Mouse (Mus musculus) urinary bladder, postnatal 36 days (tissue): ENCODE measurements around the gene Tapt1.
A peak's percentile ranks its signal among the peaks of the same experiment; 100 is the strongest.

ENCODE experiments used
- DNase-seq, 2 experiments: peaks; one replicate each; pipeline ENCODE4 v3.0.0; 2022; ENCODE audit warnings: low spot score in 2 of 2, mixed read lengths in 1 of 2

Tapt1 gene

DNA sequence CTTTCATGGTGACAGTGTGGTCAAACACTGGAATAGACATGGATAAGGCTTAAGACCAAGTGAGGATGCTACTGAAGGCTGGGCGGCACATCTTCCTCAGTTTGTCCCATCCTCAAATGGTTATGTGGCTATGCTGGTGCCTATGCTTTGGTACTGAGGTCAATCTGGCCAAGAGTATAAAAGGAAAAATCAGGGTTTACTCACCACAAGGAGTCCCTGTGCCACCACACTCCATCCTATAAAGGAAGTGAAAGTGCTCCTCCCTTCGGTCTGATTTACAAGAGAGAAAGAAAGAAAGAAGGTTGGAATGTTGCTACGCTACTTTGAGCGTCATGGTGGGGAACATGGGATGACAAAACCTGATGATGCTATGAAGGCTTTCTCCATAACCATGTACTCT, 27.3 kb downstream of the Tapt1 start:
- no peak for DNase-seq

DNA sequence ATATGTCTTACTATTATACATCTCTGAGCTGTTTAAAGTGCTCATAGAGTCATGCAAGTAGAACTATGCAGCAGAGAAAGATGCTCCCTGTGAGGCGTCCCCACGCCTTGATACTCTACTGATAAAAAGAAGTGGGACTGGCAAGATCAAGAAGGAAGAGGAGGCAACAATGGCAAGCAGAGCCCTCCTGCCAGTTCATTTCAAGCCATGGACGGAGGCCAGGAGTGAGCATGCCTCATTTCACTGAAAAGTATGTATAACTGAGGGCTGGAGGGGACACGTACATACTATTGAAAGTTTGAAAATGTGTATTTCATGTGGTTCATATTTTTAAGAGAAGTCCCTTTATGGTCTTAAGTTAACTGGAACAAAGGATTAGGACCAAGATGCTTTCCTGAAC, 28.0 kb downstream of the Tapt1 start:
- DNase-seq, result no peak

DNA sequence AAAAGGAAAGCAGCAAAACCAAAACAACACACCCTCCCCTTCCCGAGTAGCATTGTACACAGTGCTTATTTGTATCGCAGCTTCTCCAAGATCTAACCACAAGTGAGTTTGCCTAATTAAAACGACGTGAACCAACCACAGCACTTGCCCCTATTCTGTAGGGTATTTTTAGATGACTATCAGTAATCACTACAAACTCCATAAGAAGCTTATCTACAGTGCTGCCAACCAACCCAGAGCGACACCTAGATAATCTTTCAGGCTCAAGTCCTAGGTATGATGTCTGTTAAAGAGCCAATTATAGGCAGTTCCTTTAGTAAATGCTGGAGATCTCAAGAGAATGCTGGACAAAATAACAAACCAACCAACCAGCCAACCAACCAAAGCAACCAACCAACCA, 28.6 kb downstream of the Tapt1 start:
- DNase-seq, result no peak

DNA sequence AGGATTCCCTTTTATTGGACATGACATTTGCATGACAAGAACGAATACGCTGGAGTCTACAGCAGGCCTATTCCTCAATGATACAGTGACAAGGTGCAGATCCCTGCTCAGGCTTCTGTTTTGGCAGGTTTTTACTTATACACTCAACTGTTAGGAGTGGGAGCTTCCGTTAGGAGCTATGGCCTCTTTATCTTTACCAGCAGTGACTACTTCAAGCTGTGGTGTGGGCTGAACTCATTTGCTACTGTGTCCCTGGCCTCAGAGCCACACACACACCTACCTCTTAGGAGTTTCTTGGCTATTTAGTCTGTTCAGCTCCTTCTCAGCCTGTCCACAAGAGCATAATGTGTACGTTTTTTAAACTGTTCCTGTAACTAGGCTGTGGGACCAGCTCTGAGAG, 30.3 kb downstream of the Tapt1 start:
- no peak for DNase-seq

DNA sequence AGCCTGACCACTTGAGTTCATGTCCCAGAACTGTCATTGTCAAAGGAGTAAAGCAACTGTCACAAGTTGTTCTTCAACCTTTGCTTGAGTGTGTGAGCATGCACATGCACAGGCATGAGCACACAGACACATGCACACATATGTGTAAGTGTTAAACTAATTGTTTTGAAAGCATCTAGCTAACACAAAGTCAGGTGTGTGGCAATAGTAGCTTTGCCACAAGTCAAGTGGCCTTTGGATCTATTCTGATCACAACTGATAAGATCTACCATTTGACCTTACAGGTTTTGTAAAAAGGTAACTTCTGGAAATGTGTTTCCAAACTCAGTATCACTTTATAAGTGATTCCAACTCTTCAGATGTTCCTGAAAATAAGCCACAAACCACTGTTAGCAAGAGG, 39.1 kb downstream of the Tapt1 start:
- no peak for DNase-seq

DNA sequence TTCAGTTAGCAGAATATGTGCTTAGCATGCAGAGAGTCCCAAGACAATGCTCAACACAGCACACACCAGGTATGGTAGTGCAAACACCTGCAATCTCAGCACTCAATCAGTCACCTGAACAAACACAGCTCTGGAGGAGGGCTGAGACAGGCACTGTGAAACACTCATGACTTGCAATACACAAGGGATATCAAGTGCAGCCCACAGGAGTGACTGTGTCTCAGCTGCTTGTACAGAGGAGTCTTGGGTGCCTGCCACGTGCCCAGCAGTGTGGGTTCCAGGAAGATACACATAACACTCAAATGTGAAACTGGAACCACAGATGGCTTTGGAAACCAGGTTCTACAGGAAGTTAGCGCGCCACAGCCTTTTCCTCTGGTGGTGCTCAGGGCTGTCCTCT, 44.8 kb downstream of the Tapt1 start:
- no peak for DNase-seq

DNA sequence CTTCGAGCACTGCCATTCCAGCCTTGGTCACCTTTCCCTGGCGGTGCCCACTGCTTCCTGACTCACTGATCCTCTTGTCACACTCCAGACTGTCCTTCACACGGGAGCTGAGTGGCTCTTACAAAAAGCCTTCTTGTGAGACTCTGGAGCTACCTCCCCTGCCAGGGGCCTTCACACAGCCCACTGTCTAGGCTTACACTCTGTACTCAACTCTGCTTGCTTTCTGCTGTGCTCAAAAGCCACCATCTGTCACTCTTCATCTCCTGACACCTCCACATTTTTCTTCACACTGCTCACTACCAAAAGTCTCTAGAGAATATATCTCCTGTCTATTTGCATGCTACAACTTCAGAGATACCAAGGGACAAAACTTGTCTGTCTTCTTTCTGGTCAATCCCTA, 46.0 kb downstream of the Tapt1 start:
- DNase-seq, result no peak

DNA sequence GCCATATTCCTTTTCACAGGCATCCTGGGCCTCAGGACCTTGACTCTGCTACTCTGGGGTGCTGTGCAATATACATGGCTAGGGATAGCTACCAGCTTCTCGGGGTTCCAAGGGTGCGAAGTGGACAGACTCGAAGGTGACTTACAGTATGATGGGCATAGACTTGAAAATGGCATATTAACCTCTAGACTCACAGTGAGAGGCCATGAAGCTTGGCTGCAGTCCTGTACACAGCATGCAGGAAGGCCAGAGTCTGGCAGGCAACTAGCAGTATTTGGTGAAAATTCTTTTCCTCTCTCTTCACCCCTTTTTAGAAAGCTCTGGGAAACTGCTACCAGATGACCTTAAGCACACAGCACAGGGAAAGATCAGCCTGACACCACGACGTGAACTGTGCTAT, 52.4 kb downstream of the Tapt1 start:
- no peak for DNase-seq

DNA sequence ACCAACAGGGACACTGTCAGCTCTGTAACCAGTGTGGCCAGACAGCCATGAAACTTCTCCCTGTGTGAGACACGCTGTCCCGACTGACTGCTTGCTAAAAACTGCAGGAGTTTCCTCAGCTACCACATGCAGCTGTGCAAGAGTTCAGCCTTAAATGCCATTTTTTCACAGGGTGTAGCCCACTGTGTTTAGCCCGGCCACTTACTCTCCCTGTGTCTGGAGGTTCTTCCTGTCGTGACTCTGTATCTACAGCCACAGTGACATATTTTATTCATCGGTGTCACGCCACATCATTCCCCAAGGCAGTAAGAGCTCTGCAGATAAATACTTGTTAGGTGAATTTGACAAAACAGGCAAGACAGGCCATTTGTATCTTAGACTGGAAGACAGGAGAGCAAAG, 59.6 kb downstream of the Tapt1 start:
- DNase-seq, result no peak

DNA sequence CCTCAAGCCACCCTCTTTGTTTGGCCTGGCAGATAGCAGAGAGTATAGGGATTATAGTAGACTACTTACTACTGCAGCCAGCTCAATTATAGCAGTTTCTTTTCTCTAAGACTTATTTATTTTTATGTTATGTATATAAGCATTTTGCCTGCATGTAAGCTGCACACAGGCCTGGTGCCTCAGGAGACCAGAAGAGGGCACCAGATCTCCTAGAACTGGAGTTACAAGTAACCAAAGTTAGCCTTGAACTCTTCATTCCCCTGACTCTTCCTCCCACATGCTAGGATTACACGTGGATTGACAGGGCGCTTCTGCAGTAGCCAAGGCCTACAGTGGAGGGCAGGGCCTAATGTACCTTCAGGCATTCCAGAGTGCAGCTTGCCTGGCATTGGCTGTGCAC, 60.6 kb downstream of the Tapt1 start:
- no peak for DNase-seq

DNA sequence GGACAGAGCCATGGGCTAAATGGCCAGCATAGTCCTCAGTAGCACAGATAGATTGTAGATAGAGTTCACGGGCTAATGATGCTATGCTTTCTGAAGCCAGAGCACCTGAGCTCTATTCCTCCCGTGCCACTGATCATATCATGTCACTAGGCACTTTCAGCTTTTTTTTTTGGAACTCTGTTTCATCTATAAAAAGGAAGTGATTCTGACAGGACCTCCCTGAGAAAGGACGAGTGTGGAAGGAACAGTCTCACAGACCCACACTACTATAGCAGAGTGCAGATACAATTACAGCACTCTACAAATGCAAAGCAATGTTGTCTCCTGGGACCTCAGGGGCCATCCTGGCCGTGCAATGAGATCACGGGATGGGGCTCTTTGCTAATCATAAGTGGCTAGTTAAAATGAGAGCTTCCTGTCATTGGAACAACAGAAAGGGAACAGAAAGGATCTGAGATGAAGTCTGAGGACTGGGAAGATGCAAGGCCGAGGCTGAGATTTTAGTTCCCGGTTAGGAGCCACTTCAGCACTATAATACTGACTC, 62.1 kb downstream of the Tapt1 start:
- no peak for DNase-seq

DNA sequence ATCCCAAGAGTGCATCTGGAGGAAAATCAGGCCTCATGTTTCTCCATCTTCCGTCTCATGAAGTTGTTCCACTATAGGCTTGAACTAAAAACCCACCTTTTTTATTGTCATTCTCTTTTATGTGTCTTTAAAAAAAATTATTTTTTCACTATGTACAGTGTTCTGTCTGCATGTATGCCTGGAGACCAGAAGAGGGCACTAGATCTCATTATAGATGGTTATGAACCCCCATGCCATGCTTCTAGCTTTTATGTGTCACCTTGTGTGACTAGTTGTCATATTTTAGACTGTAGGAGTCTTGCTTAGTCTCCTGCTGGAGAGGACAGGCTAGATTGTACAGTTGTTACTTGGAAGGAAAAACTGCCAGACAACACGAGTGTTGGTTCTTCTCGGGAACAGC, 63.1 kb downstream of the Tapt1 start:
- DNase-seq, result no peak

DNA sequence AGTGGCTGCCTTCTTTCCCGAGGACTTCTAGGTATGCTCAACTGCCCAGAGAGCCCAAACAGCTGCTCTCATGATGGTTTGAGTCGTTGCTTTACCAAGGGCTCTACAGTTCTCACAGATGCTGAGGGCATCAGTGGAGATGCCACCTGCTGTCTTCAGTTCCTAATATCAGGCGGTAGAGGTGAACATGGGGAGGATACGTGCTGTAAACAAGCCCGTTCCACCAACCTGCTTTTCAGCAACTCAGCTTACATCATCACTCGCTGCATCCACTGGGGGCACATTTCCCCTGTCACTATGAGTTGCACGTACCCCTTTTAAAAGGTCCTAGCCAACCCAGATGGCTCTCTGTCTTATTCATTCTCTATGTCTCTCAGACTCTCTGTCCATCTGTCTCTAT, 63.6 kb downstream of the Tapt1 start:
- no peak for DNase-seq

DNA sequence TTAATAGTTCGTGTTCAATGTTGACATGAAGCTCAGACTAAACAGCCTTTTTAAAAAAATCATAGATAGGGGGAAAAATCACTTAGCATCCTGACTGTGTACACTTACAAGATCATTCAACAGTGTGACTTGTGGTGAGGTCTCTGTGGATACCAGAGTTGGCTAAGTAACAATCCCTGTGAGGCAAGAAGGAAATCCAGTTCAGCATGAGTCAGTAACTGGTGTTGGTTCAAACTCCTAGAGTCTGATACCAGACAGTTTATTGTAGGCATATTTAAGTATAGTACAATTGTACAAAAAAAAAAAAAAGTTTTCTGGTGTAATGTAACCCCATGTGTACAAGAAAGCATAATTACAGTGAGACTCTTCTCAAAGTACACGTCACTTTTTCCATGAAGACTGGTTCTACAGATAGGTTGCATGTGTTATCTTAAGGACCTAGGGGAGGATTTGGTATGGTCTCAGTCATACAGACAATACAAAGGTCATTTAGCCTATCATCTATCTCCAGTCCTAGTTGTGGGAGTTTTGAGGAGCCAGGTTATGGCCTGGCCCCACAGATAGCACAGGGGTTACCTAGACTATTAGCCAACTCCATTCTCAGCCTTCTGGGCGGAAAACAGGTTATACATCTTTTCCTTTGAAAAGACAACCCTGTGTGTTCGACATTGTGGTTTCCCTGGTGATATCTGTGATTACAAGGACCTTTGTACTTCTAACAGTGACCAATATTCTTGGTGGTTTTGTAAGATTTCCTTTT, 66.6 kb downstream of the Tapt1 start:
- no peak for DNase-seq

DNA sequence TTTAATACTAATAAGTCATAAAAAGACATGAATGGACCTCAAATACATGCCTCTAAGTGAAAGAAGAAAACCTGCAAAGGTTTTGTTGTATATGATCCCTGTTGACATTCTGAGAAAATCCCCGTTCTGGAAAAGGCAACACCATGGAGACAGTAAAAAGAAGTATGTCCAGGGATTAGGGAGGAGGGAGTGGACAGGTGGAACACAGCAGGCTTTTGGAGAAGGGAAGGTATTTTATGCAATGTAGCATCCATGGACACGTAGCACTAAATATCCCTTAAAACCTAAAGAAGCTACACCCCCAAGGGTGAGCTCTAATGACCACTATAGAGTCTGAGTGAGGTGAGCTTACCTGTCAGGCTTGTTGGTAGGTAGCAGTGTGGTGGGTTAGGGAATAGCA, 67.2 kb downstream of the Tapt1 start:
- no peak for DNase-seq

DNA sequence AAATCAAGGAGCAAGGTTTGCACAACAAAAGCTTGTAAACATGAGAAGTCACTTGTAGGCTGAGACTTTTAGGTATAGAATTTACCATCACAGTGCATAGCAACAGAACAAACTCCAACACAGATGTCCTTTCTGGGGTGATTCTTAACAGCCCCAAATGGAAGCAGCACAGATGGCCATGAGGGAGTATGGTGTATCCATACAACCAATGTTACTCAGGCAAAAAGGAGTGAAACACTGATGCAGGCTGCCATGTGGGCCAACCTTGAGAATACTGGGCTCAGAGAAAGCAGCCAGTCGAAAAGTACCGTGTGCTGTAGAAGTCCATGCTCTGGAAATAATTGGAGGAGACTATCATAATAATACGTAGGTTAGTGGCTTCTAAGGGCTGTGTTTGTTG, 68.0 kb downstream of the Tapt1 start:
- DNase-seq, result no peak

DNA sequence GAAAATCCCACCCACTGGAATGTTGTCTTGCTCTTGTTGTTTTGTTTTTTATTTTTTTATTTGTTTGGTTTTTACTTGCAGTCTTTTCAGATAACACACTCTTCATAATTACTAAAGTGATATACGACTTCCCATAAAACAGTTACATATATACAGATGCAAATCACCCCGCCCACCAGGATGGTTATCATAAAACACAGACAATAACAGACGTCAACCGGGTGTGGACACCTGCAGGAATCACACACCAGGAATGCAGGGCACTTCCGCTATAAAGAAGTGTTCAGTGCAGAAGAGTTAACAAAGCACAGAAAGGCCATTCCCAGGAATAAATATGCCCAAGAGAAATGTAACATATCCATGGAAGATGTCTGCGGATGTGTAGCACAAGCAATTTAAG, 68.7 kb downstream of the Tapt1 start:
- no peak for DNase-seq

DNA sequence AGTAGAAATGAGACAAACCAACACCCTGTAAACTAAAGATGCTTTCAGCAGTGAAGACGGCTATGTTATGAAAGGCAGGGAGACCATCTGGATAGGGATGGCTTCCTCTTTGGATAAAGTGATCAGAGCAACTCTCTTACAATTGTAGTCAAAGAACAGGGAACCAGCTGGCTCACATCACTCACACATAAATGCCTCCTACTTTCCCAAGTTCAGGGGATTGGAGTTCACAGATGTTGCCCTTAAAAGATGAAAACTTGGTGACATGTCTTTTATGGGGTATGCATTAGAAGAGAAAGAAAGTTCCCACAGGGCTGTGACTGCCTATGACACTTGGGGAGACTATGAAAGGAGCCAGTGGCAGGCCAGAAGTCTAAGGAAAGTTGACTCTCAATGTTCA, 73.4 kb downstream of the Tapt1 start:
- DNase-seq, result no peak

DNA sequence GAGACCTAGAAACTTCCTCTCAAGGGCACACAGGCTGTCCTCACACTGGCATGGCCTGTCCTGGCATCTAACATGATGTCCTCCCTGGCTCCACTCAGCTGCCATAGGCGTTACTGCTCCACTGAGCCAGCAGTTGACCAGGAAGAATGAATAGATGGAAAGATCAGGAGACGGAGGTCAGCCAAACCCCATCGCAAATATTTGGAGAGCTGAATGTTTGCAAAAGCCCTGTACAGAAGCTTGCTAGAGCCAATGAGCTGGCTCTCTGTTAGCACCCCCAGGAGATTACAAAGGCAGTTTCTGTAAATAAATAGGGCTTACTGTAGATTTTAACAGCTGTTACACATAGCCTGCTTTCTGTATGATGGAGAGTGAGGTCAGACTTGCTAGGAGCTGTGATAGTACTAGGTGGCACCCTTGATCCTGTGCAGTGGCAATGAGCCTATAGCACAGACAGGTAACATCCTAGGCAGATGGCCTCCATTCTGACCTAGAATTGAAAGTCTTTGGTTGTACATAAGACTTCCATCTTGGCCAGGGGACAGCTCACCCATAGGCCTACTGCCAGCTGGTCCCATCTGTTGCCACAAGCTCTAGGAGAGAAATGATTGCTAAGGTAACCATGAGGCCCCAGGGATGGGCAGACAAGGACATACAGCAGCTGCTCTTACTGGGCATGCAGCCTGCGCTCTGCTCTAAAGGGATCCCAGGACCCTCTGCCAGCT, 74.9 kb downstream of the Tapt1 start:
- peak in 1 of 2 experiments; percentile 11 for DNase-seq

DNA sequence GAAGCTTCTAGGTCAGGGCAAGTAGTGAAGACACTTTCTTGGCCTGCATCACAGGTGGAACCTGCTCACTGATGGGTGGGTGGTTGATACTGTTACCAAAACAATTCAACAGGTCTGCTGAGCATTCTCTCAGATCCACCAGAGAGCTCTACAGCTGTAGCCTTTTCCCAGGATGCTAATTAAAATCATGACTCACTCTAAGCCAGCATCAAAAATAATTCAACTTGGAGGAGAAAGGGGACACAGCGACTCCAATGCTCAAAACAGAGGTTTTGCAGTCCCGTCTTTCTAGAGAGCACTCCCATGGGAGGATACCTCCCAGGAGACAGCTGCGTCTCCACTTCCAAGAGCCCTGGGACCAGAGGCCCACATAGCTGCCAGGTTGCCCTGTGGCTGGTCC, 78.7 kb downstream of the Tapt1 start:
- no peak for DNase-seq

DNA sequence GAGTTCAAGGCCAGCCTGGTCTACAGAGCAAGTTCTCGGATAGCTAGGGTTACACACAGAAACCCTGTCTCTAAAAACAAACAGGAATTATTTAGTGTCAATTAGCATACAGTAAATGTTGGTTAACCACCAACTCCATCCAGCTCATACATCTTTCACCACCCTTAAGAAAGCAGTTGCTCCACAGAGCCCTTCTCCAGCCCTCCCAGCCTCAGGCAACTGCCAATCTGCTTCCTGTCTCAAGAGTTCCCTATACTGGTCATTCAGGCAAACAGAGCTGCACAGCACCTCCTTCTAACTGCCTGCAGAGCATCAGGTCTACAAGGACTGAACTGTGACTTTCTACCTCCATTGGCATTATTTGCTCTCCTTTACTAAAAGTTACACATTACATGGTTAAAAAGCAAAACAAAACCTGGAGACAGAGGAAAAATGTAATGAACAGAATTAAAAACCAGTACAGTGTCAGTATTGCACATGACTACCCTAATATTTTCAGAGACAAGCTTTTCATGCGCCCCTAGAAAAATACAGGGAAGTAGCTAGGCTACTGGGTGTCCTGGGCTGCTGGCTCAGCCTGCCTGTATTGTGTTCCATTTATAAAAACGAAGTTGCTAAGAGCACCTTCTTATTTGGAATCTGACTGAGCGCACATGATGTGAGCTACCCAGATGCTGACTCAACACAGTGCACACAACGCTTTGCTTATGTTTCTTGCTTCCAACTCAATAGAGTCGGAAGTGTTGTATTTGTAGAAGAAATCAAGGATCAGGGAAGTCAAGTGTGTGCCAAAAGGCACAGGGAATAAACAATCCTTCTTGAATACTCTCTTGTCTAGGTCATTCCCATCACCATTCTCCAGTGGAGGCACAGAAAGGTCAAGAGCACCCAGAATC, 79.7 kb downstream of the Tapt1 start:
- DNase-seq, result no peak
